Mouse (Mus musculus) left cerebral cortex, adult 11 months (tissue): ENCODE data around the gene Lhfp.
"Not testable (repeated sequence)": the region's sequence is repeated elsewhere in the genome, so short reads cannot be mapped to it uniquely, and the experiment has no call there.

Source experiments
- DNase-seq: peaks from one replicate; pipeline ENCODE4 v3.0.0; 2022; ENCODE audit warnings: low spot score

Gene Lhfp

DNA sequence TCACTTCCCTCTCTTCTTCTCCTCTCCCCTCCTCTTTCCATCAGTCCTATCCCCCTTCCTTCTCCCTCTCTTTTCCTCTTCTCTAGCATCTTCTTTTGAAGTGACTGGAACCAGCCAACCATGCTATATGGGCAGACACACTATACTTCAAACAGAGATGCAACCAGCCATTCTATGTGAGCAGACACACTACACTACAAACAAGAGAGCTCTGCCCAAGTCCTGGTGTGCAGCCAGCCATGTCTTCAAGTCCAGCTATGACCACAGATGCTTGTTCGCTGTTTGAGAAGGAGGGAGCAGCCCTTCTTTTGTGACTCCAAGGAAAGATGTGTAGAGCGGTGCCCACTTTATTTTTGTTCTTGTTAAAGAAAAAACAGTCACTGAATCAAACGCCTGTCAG, 231.9 kb downstream of the Lhfp start:
- no peak for DNase-seq

GRCm38 (mm10) chr3:53277993-53278392, 236.7 kb downstream of the Lhfp start:
- DNase-seq: no peak

DNA sequence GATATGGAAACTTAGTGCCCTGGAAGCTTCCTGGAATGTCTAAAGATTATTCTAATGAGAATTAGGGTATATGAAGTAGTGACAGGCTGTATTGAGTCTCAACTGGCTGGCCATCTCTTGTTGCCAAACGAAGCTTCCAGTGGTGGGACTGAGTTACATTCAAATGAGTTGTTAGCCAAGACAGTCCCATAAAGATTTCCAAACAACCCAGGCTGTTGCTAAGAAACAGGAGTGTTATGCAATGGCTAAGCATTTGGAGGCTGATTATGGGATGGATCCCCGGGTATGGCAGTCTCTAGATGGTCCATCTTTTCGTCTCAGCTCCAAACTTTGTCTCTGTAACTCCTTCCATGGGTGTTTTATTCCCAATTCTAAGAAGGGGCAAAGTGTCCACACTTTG, 240.7 kb downstream of the Lhfp start:
- not testable (repeated sequence) for DNase-seq

- DNase-seq: no peak
Observed at GRCm38 (mm10) chr3:53284023-53284422, 242.7 kb downstream of the Lhfp start.

GRCm38 (mm10) chr3:53284471-53285177, 243.3 kb downstream of the Lhfp start:
- no peak for DNase-seq

DNA sequence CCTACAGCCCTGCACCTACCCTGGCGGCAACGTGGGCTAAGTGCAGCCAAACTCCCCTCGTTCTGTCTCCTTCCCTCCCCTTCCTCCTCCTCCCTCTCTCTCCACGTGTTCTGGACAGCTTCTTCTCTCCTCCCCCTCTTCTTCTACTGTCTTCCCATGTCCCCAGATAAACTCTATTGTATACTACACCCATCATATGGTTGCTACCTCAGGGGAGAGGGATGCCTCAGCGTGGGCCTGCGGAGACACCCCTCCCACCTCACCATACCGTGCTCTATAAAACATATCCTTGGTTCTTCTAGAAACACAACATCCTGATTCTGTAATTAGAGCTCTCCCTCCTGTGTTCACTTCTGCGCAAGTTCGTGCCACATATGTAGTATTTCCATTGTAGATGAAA, 247.3 kb downstream of the Lhfp start:
- DNase-seq: no peak

- no peak for DNase-seq
Observed at GRCm38 (mm10) chr3:53289589-53290219, 248.4 kb downstream of the Lhfp start.

DNA sequence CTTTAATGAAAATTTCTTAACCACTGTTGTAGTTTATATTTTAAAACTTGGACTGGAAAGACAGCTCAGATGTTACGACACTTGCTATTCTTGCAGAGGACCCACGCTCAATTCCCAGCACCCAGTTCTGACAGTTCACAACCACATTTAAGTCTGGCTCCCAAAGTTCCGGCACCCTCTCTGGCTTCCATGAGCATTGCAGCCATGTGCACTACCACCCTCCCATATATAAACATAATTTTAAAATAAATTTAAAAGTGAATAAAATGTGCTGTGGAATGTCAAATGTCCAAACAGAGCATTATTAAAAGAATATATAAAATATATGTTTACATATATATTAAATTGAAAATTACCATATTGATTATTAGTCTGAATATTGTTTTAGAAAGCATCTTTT, 249.9 kb downstream of the Lhfp start:
- DNase-seq: no peak

DNA sequence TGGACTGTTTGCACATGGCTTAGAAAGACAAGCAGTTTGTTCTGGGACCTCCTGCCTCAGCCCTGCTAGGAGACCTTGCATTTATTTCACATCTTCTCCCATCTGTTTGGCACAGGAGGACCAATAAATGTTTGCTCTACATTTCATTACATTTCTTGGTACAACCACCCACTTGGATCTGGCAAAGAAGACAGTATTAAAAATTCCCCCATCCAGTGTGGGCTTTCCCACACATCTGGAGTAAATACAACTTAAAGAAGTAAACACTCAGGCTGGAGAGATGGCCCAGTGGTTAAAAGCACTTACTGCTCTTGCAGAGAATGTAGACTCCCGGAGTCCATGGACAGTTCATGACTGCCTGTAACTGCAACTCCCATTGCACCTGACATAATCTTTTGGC, 250.6 kb downstream of the Lhfp start:
- no peak for DNase-seq

DNA sequence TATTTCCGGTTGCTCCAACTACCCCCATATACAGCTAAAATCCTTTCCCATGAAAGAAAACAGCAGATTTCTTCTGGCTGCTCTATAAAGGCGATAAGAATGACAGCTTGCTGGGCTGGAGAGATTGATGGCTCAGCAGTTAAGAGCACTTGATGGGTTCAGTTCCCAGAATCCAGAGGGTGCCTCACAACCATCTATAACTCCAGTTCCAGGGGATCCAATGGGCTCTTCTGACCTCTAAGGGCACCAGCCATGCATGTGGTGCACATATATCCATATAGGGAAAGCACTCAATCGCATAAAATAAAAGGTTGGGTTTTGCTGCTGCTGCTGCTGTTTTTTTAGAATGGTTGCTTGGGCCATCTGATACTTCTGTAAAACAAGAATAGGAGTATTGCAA, 251.1 kb downstream of the Lhfp start:
- no peak for DNase-seq

- no peak for DNase-seq
Observed at GRCm38 (mm10) chr3:53292979-53293378, 251.7 kb downstream of the Lhfp start.

DNA sequence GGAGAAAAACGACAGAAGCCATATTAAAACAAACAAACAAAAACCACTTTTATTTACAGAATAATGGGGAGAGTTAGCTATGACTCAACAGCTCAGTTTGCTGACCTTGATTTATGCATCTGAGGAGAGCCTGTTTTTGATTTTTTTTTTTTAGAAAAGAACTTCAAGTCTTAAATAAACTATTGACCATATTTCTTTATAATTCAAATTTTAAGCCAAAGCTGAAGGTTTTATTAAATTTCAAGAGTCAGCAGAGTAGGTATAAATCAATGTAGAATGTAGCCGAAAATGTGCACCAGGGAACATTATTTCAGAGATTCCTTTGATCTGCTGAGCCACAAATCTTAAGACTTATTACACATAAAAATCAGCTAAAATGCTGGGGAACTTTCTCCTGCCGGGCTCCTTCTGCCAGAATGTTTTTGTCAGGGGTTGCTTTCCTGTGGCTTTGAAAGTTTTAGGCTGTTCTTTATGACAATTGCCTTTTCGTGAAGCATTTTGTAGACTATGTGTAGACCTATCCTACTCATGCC, 252.6 kb downstream of the Lhfp start:
- DNase-seq: no peak

DNA sequence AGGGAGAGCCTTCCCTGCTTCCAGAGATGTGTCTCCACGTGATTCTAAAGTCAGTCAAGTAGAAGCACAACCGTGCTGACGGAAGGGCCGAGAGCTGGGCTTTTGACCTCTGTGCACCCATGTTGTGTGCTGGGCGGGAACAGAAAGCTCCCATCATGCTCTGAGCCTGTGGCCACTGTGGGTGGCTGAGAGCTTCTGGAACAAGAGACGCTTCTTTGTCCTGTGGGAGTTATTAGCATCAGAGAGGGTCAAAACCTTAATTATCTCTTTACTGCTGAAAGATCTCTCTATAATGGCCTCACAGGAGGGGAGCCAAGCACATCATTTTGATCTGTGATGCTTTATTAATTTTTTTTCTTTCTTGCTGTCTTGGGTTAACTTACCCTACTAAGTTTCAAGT, 253.5 kb downstream of the Lhfp start:
- no peak for DNase-seq

- no peak for DNase-seq
Observed at GRCm38 (mm10) chr3:53301866-53302265, 260.5 kb downstream of the Lhfp start.

- no peak for DNase-seq
Observed at GRCm38 (mm10) chr3:53304123-53304900, 263.0 kb downstream of the Lhfp start.

DNA sequence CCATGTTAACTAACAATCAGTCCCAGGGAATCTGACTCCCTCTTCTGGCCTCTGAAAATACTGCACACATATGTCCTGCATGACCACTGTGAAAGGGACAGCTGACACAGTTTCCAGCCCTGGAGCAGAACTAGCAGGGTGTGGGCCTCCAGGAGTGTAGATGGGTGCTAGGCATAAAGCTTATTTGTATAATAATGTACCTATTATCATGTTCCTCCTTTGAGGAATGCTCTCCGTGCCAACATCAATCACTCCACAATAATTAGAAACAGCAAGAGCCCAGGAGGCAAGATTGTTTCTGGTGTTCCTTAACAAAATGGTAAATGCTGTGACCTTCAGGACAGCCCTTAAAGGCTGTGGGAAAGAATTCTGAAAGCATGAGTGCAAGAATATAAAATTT, 264.5 kb downstream of the Lhfp start:
- DNase-seq: no peak

DNA sequence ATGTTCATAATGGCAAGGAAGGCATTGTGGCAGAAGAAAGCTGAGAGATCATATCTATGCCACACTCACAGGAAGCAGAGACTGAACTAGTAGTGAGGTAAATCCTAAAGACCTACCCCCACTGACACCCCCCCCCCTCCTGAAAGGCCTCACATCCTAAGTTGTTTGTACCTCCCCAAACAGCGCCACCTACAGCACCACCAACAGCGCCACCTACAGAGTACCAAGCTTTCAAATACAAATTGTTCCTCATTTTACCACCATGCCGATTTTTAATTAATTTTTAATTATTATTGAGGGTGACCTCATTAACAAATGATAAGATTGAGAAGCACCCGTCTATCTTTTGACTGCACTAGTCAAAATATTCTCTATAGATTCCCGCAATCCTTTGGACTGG, 267.3 kb downstream of the Lhfp start:
- DNase-seq: no peak

DNA sequence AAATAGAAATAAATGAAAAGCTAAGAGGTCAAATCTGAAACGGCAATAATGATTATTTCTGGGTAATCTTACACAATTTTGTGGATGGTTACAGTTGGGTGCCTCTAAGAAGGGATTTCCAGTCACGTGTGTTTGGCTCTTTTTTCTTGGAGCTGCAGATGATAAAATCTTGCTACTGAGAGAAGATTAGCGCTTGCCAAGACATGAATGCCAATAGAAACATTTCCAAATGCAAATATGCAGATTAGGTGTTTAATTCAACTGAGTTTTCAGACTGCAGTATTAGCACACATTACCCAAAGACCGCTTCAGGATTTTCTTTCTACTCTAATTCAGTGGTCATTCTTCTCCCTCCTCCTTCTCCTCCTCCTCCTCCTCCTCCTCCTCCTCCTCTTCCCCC, 268.8 kb downstream of the Lhfp start:
- DNase-seq: no peak

DNA sequence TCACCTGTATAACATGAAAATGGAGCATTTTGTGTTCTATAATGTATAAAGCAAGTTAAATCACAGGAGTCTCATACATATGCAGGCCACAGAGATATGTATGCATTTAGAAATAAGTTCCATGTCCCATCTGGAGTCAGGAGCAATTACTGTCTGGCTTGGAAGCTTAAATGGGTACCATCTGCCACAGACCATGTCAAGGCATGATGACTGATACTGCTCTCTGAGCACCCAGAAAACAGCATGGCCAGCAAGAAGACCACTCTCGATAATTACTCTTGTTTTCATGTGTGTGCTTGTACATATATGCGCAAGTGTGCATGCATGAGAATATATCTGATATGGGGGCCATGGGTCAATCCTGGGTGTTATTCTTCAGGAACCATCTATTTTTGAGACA, 269.3 kb downstream of the Lhfp start:
- no peak for DNase-seq
